Mouse (Mus musculus) C2C12 (cell line): ENCODE data around the gene Ubald2. TPM values are rescaled to one million over a fixed set of nuclear protein-coding genes. Genes with fewer than 3 reads are reported as not detected.

Experiments
- H3K27me3 ChIP-seq: one replicate; pipeline ENCODE4 v1.6.1; 2011; ENCODE audit not compliant: control insufficient read depth, insufficient read depth, insufficient read length
- H3K36me3 ChIP-seq: one replicate; pipeline ENCODE4 v1.6.1; 2011; ENCODE audit not compliant: control insufficient read depth, insufficient read depth
- H3K4me3 ChIP-seq: one replicate; pipeline ENCODE4 v1.5.1; 2011; ENCODE audit warnings: mild to moderate bottlenecking, control low read depth; ENCODE audit not compliant: poor library complexity, insufficient read depth, severe bottlenecking
- H3K79me2 ChIP-seq: one replicate; pipeline ENCODE4 v1.6.1; 2011; ENCODE audit not compliant: control insufficient read depth, insufficient read depth
- H3K79me3 ChIP-seq: one replicate; pipeline ENCODE4 v1.6.1; 2011; ENCODE audit warnings: low read depth, control low read depth
- H3ac ChIP-seq: one replicate; pipeline ENCODE3; 2011; ENCODE audit warnings: low read depth; ENCODE audit not compliant: control insufficient read depth, insufficient read length
- CEBPB ChIP-seq: IDR thresholded peaks from one replicate; pipeline ENCODE4 v1.6.1; 2011; ENCODE audit warnings: low read depth, mild to moderate bottlenecking, control low read depth, moderate library complexity
- CTCF ChIP-seq: IDR thresholded peaks from one replicate; pipeline ENCODE4 v1.5.1; 2011; ENCODE audit not compliant: control insufficient read depth, insufficient read depth, insufficient read length
- FOSL1 ChIP-seq: IDR thresholded peaks from one replicate; pipeline ENCODE4 v1.8.0; 2011; ENCODE audit warnings: mild to moderate bottlenecking, low read length; ENCODE audit not compliant: poor library complexity, insufficient read depth, severe bottlenecking
- MAX ChIP-seq: IDR thresholded peaks from one replicate; pipeline ENCODE4 v1.6.1; 2011; ENCODE audit warnings: mild to moderate bottlenecking, control low read depth
- MYOD1 ChIP-seq: IDR thresholded peaks from one replicate; pipeline ENCODE4 v1.6.1; 2011; ENCODE audit warnings: low read depth; ENCODE audit not compliant: control insufficient read depth, insufficient read length
- MYOG ChIP-seq: IDR thresholded peaks from one replicate; pipeline ENCODE4 v1.6.1; 2011; ENCODE audit not compliant: control insufficient read depth, insufficient read length; ENCODE audit errors: extremely low read depth
- USF1 ChIP-seq: IDR thresholded peaks from one replicate; pipeline ENCODE4 v1.6.1; 2011; ENCODE audit warnings: low read depth, mild to moderate bottlenecking, control low read depth, moderate library complexity
- polyA plus RNA-seq: library from polyadenylated mRNA; unstranded; fragments of >200 nt; fragmentation: generic; extraction: Trizol; gene quantifications from one replicate; pipeline ENCODE4 v1.2.1, GENCODE M21; 2012; ENCODE audit warnings: missing spikeins

Ubald2 gene
- polyA plus RNA-seq, 1 experiment: 126 TPM

- H3K79me2 ChIP-seq: peaks cover 30% of the 10 kb centered on the region
- H3ac ChIP-seq: no peak overlapping the region
- peaks cover 9% of the 10 kb centered on the region for H3K79me3 ChIP-seq
- peaks cover 89% of the 10 kb centered on the region for H3K36me3 ChIP-seq
- H3K27me3 ChIP-seq: no peaks in the 10 kb centered on the region
- H3K4me3 ChIP-seq: no peak overlapping the region
- TF ChIP-seq FOSL1: no peak
Observed at GRCm38 (mm10) chr11:116479832-116480231, 45.9 kb downstream of the Ubald2 start.

DNA sequence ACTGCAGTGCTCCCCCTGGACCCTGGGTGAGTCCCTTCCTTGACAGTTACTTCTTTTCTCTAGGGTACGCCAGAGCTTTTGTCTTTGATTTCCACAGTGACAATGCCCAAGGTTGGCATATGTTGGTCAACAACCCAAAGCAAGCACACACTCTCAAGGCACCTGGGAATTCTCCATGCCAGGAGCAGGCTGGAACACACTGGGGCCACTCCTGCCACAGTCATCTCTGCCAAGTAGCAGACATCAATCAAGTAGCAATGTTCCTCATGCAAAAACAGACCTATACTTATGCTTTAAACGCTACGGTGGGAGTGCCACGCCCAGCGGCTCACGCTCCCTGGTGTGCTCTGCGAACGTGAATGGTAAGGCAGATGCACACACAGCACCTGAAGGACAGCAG lies 47.1 kb downstream of the Ubald2 start:
- H3K4me3 ChIP-seq: no peak overlapping the region
- no peak for TF ChIP-seq FOSL1
- no peak for TF ChIP-seq CEBPB
- no peak for TF ChIP-seq MYOG
- TF ChIP-seq MYOD1: no peak
- TF ChIP-seq USF1: no peak
- peaks cover 9% of the 10 kb centered on the region for H3K79me3 ChIP-seq
- H3K79me2 ChIP-seq: peaks cover 30% of the 10 kb centered on the region
- peaks cover 88% of the 10 kb centered on the region for H3K36me3 ChIP-seq
- H3K27me3 ChIP-seq: no peaks in the 10 kb centered on the region
- H3ac ChIP-seq: no peak overlapping the region

DNA sequence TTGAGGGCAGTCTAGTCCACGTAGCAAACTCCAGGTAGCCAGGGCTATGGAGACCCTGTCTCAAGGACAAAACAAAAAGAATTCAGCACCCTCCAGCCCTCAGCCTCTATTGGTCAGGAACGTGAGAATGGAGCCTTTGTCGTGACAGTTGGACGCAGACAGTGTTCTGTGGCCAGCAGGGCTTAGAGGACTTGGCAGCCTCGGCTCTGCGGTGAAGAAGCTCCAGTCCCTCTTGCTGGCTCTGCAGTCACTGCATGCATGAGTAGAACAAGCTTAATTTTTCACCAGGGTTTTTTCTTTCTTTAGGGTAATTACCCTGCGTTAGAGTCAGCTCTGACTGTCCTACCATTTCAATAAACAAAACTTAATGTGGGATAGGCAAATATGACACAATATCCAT lies 47.9 kb downstream of the Ubald2 start:
- Histone ChIP-seq H3K4me3 (no peak overlapping the region), H3K27me3 (no peaks in the 10 kb centered on the region), H3K79me3 (peaks cover 9% of the 10 kb centered on the region), H3K36me3 (peaks cover 88% of the 10 kb centered on the region), H3K79me2 (peaks cover 37% of the 10 kb centered on the region), H3ac (no peak overlapping the region)
- TF ChIP-seq CEBPB (no peak), FOSL1 (no peak), USF1 (no peak)

GRCm38 (mm10) chr11:116484261-116484660 lies 50.4 kb downstream of the Ubald2 start:
- no peaks in the 10 kb centered on the region for H3K27me3 ChIP-seq
- H3ac ChIP-seq: no peak overlapping the region
- no peak overlapping the region for H3K4me3 ChIP-seq
- TF ChIP-seq MYOD1: no peak
- no peak for TF ChIP-seq MYOG
- no peak for TF ChIP-seq CTCF
- no peak for TF ChIP-seq USF1
- no peak for TF ChIP-seq CEBPB
- TF ChIP-seq FOSL1: no peak
- no peak for TF ChIP-seq MAX
- H3K79me2 ChIP-seq: peaks cover 62% of the 10 kb centered on the region
- H3K79me3 ChIP-seq: peaks cover 24% of the 10 kb centered on the region
- peaks cover 70% of the 10 kb centered on the region for H3K36me3 ChIP-seq

DNA sequence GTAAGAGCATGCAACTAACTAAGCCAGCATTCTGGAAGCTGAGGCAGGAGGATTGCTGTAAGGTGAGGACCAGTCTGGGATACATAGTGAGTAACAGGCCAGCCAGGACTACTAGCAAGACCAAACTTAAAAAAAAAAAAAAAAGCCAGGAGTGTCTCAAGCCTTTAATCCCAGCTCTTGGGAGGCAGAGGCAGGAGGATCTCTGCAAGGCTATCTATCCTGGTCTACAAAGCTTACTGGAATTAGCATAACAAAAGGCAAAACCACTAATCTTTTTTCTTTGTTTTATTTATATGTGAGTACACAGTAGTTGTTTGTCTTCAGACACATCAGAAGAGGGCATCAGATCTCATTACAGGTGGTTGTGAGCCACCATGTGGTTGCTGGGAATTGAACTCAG lies 54.3 kb downstream of the Ubald2 start:
- H3ac ChIP-seq: no peak overlapping the region
- peaks cover 38% of the 10 kb centered on the region for H3K36me3 ChIP-seq
- H3K79me2 ChIP-seq: peaks cover 45% of the 10 kb centered on the region
- H3K27me3 ChIP-seq: no peaks in the 10 kb centered on the region
- no peak overlapping the region for H3K4me3 ChIP-seq
- TF ChIP-seq FOSL1: no peak
- TF ChIP-seq MYOD1: no peak
- TF ChIP-seq MYOG: no peak
- TF ChIP-seq CEBPB: no peak
- TF ChIP-seq CTCF: no peak
- no peak for TF ChIP-seq USF1
- no peak for TF ChIP-seq MAX
- peaks cover 23% of the 10 kb centered on the region for H3K79me3 ChIP-seq

Other genes with a start within 250 kb of the Ubald2 start
- gene Ten1, start 235.2 kb upstream of the Ubald2 start, polyA plus RNA-seq: 48.8 TPM
- gene Acox1, start 235.0 kb upstream of the Ubald2 start, polyA plus RNA-seq: 22.4 TPM
- gene Evpl, start 196.0 kb upstream of the Ubald2 start, polyA plus RNA-seq: 0.13 TPM
- 81.9 TPM for gene Srp68, start 159.9 kb upstream of the Ubald2 start, polyA plus RNA-seq
- 0.85 TPM for gene Galr2, start 153.2 kb upstream of the Ubald2 start, polyA plus RNA-seq
- 31.5 TPM for gene Exoc7, start 126.9 kb upstream of the Ubald2 start, polyA plus RNA-seq
- gene Foxj1, start 98.7 kb upstream of the Ubald2 start, polyA plus RNA-seq: 0.14 TPM
- gene Rnf157, start 21.1 kb upstream of the Ubald2 start, polyA plus RNA-seq: 13.2 TPM
- gene Qrich2, start 32.1 kb downstream of the Ubald2 start, polyA plus RNA-seq: 0.04 TPM
- gene Prpsap1, start 60.1 kb downstream of the Ubald2 start, polyA plus RNA-seq: 81.0 TPM
- gene Sphk1, start 96.8 kb downstream of the Ubald2 start, polyA plus RNA-seq: 11.3 TPM
- gene Ube2o, start 147.4 kb downstream of the Ubald2 start, polyA plus RNA-seq: 23.1 TPM
- gene Aanat, start 152.3 kb downstream of the Ubald2 start, polyA plus RNA-seq: not detected
- gene Rhbdf2, start 192.9 kb downstream of the Ubald2 start, polyA plus RNA-seq: 1.9 TPM
- gene Prcd, start 219.4 kb downstream of the Ubald2 start, polyA plus RNA-seq: 1.2 TPM
- 0.95 TPM for gene Cygb, start 220.2 kb downstream of the Ubald2 start, polyA plus RNA-seq